Mouse (Mus musculus): ENCODE data around the gene Tnfaip6.

GRCm38 (mm10) chr2:52029426-52029825, 8.4 kb upstream of the Tnfaip6 start:
- no peak for TF ChIP-seq EP300 (IDR thresholded peaks at IDR 0.05; ENCODE audit: low read depth)
- TF ChIP-seq CTCF (IDR thresholded peaks at IDR 0.05; ENCODE audit: low read depth), result no peak
